Mouse (Mus musculus) R1 (cell line): Measurements from ENCODE around the gene 2010106E10Rik.

Source experiments
- DNase-seq: peaks from one replicate; pipeline ENCODE4 v3.0.0-alpha.2; 2018; ENCODE audit warnings: low read depth, low spot score

2010106E10Rik gene

GRCm38 (mm10) chrX:112494974-112495373 is at the start of gene 2010106E10Rik:
2010106E10Rik (plus strand) TSS chrX:112495274.
- no peak for DNase-seq

- no peak for DNase-seq
These were observed 10.6 kb downstream of the 2010106E10Rik start for GRCm38 (mm10) chrX:112505651-112506050.

- peak; percentile 48 for DNase-seq
These were observed 29.7 kb downstream of the 2010106E10Rik start for GRCm38 (mm10) chrX:112524755-112525154.

GRCm38 (mm10) chrX:112543115-112543514 is 48.0 kb downstream of the 2010106E10Rik start:
- peak; percentile 3 for DNase-seq

GRCm38 (mm10) chrX:112567716-112568115 is 72.6 kb downstream of the 2010106E10Rik start:
- DNase-seq = no peak

GRCm38 (mm10) chrX:112600511-112601305 is 105.6 kb downstream of the 2010106E10Rik start, which contains the start of gene Zfp711:
Zfp711 (plus strand) TSS chrX:112600526.
- peak; percentile 54 for DNase-seq

- peak; percentile 4 for DNase-seq
These were observed 106.4 kb downstream of the 2010106E10Rik start for GRCm38 (mm10) chrX:112601306-112602120.
